Mouse (Mus musculus) lung, embryonic 14.5 days (tissue): Measurements from ENCODE around the gene Fam228a. TPM values are rescaled to one million over a fixed set of nuclear protein-coding genes. Genes with fewer than 3 reads are reported as not detected.
"Not testable (repeated sequence)": the region's sequence is repeated elsewhere in the genome, so short reads cannot be mapped to it uniquely, and the experiment has no call there.

Experiments used
- ATAC-seq: fragments of 200-750 bp; cut with Nextera tagmentation; 2 replicates; pipeline ENCODE4 v1.8.0; 2017; ENCODE audit warnings: mild to moderate bottlenecking, moderate TSS enrichment, moderate library complexity; ENCODE audit not compliant: insufficient read depth
- DNase-seq: peaks from one replicate; pipeline ENCODE4 v3.0.0-alpha.2; 2015
- H3K27ac ChIP-seq: fragments of 300-500 bp; sonication (generic); 2 replicates; pipeline ENCODE4 v1.5.1; 2014; ENCODE audit warnings: low read depth, mild to moderate bottlenecking, moderate library complexity
- H3K27me3 ChIP-seq: fragments of 300-500 bp; sonication (generic); 2 replicates; pipeline ENCODE4 v1.6.1; 2014; ENCODE audit warnings: low read length, control low read depth; ENCODE audit not compliant: insufficient read depth
- H3K36me3 ChIP-seq: fragments of 300-500 bp; sonication (generic); 2 replicates; pipeline ENCODE4 v1.6.1; 2014; ENCODE audit warnings: control low read depth; ENCODE audit not compliant: insufficient read depth
- H3K4me1 ChIP-seq: fragments of 300-500 bp; sonication (generic); 2 replicates; pipeline ENCODE4 v1.6.1; 2014; ENCODE audit warnings: antibody characterized with exemption, control low read depth; ENCODE audit not compliant: insufficient read depth
- H3K4me2 ChIP-seq: fragments of 300-500 bp; sonication (generic); 2 replicates; pipeline ENCODE4 v1.6.1; 2014; ENCODE audit warnings: mild to moderate bottlenecking
- H3K4me3 ChIP-seq: fragments of 300-500 bp; sonication (generic); 2 replicates; pipeline ENCODE4 v1.5.1; 2014; ENCODE audit warnings: low read depth, low read length
- H3K9ac ChIP-seq: fragments of 300-500 bp; sonication (generic); 2 replicates; pipeline ENCODE4 v1.6.1; 2014
- H3K9me3 ChIP-seq: fragments of 300-500 bp; sonication (generic); 2 replicates; pipeline ENCODE4 v1.6.1; 2016; ENCODE audit warnings: low read depth, low read length, control low read depth
- CTCF ChIP-seq: IDR thresholded peaks from 2 replicates; pipeline ENCODE4 v1.5.1; 2016; ENCODE audit warnings: antibody characterized with exemption, low read depth
- WGBS: fragments of 180-500 bp; shearing (Covaris S2); extraction: QIAGEN DNeasy Blood & Tissue Kit; methylation state at CpG from one replicate; pipeline ENCODE4 v1.1.7; 2014; 5-methylcytosine and 5-hydroxymethylcytosine counted together
- polyA plus RNA-seq: library from polyadenylated mRNA; unstranded; fragments of >200 nt; fragmentation: Nextera tagmentation; extraction: Ambion mirVana; gene quantifications from 2 replicates; pipeline ENCODE4 v1.2.1, GENCODE M21; 2014

Fam228a gene
- polyA plus RNA-seq, 1 experiment from 2014 or later, result 0.41 TPM

- H3K9ac ChIP-seq, result no peak overlapping the region
- no peaks in the 10 kb centered on the region for H3K4me1 ChIP-seq
- no peaks in the 10 kb centered on the region for H3K27me3 ChIP-seq
- 68% methylated on average over 9 of the region's 9 CpGs for WGBS
- H3K27ac ChIP-seq, result no peak overlapping the region
- no peaks in the 10 kb centered on the region for H3K36me3 ChIP-seq
- no peak for TF ChIP-seq CTCF
- DNase-seq (no peak), ATAC-seq (no peak)
- no peaks in the 10 kb centered on the region for H3K9me3 ChIP-seq
- no peak overlapping the region for H3K4me3 ChIP-seq
- no peak overlapping the region for H3K4me2 ChIP-seq
Measured at GRCm38 (mm10) chr12:4775588-4775949, 37.3 kb upstream of the Fam228a start.

GRCm38 (mm10) chr12:4774895-4775587 lies 36.8 kb upstream of the Fam228a start:
- H3K36me3 ChIP-seq, result no peaks in the 10 kb centered on the region
- no peak overlapping the region for H3K9ac ChIP-seq
- TF ChIP-seq CTCF, result no peak
- ATAC-seq (no peak), DNase-seq (no peak)
- H3K27me3 ChIP-seq, result no peaks in the 10 kb centered on the region
- no peaks in the 10 kb centered on the region for H3K9me3 ChIP-seq
- no peak overlapping the region for H3K4me3 ChIP-seq
- 79% methylated on average over 8 of the region's 8 CpGs for whole genome bisulfite sequencing
- H3K4me2 ChIP-seq, result no peak overlapping the region
- no peaks in the 10 kb centered on the region for H3K4me1 ChIP-seq
- no peak overlapping the region for H3K27ac ChIP-seq

GRCm38 (mm10) chr12:4769333-4769723 lies 31.1 kb upstream of the Fam228a start:
- no peak for DNase-seq
- H3K9ac ChIP-seq, result peak overlapping the region; percentile 83
- 18% methylated on average over 13 of the region's 13 CpGs for WGBS
- H3K4me1 ChIP-seq, result no peaks in the 10 kb centered on the region
- H3K9me3 ChIP-seq, result no peaks in the 10 kb centered on the region
- H3K4me3 ChIP-seq, result peak overlapping the region; percentile 61
- no peaks in the 10 kb centered on the region for H3K27me3 ChIP-seq
- peak overlapping the region; percentile 79 for H3K4me2 ChIP-seq
- peak overlapping the region; percentile 84; the same call in 1 of the 2 replicates for H3K27ac ChIP-seq
- TF ChIP-seq CTCF, result no peak
- no peaks in the 10 kb centered on the region for H3K36me3 ChIP-seq
- no peak; the same call in 1 of the 2 replicates for ATAC-seq

- Histone ChIP-seq H3K4me2 (peak within 1 kb of the TSS; percentile 79), H3K36me3 (no peaks in the 10 kb centered on the region), H3K4me3 (peak within 1 kb of the TSS; percentile 61), H3K4me1 (no peaks in the 10 kb centered on the region), H3K27ac (peak within 1 kb of the TSS; percentile 84), H3K9ac (peak within 1 kb of the TSS; percentile 83), H3K27me3 (no peaks in the 10 kb centered on the region), H3K9me3 (no peaks in the 10 kb centered on the region)
- DNase-seq (peak; percentile 98), ATAC-seq (peak; percentile 100)
- 3% methylated on average over 61 of the region's 61 CpGs for WGBS
- peak; percentile 83 for TF ChIP-seq CTCF
Measured at GRCm38 (mm10) chr12:4768492-4769332, 30.5 kb upstream of the Fam228a start, which contains the start of the genes Pfn4 and Fam228b. TSS of gene Pfn4 (plus strand) at chr12:4769022. TSS of gene Fam228b (minus strand) at chr12:4769267.

- whole genome bisulfite sequencing, result 81% methylated on average over 1 of the region's 1 CpGs
- Histone ChIP-seq H3K4me2 (no peak overlapping the region), H3K9ac (no peak overlapping the region), H3K27me3 (no peaks in the 10 kb centered on the region), H3K9me3 (no peaks in the 10 kb centered on the region), H3K4me1 (no peaks in the 10 kb centered on the region), H3K36me3 (no peaks in the 10 kb centered on the region), H3K4me3 (no peak overlapping the region), H3K27ac (no peak overlapping the region)
- no peak for ATAC-seq
- TF ChIP-seq CTCF, result no peak
- no peak for DNase-seq
Measured at GRCm38 (mm10) chr12:4757060-4757459, 18.8 kb upstream of the Fam228a start.

DNA sequence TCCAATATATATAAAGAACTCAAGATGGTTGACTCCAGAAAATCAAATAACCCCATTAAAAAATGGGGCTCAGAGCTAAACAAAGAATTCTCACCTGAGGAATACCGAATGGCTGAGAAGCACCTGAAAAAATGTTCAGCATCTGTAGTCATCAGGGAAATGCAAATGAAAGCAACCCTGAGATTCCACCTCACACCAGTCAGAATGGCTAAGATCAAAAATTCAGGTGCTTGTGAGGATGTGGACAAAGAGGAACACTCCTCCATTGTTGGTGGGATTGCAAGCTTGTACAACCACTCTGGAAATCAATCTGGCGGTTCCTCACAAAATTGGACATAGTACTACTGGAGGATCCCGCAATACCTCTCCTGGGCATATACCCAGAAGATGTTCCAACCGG lies 16.2 kb upstream of the Fam228a start:
- not testable (repeated sequence) for H3K9me3 ChIP-seq, H3K36me3 ChIP-seq, H3K4me1 ChIP-seq, ATAC-seq, H3K4me2 ChIP-seq, H3K27me3 ChIP-seq, H3K27ac ChIP-seq, H3K9ac ChIP-seq, H3K4me3 ChIP-seq, DNase-seq
- 87% methylated on average over 4 of the region's 4 CpGs for WGBS

- H3K4me1 ChIP-seq, result no peaks in the 10 kb centered on the region
- H3K9me3 ChIP-seq, result no peaks in the 10 kb centered on the region
- H3K36me3 ChIP-seq, result no peaks in the 10 kb centered on the region
- ATAC-seq (no peak), DNase-seq (no peak)
- no peak overlapping the region for H3K4me2 ChIP-seq
- H3K9ac ChIP-seq, result no peak overlapping the region
- no peak overlapping the region for H3K27ac ChIP-seq
- WGBS, result 80% methylated on average over 10 of the region's 10 CpGs
- H3K4me3 ChIP-seq, result no peak overlapping the region
- H3K27me3 ChIP-seq, result no peaks in the 10 kb centered on the region
- no peak for TF ChIP-seq CTCF
Measured at GRCm38 (mm10) chr12:4744486-4744885, 6.3 kb upstream of the Fam228a start.
